Mouse (Mus musculus) ES-E14 (cell line): Measurements from ENCODE around the gene Thap3. TPM values are rescaled to one million over a fixed set of nuclear protein-coding genes. Genes with fewer than 3 reads are reported as not detected.

Source experiments
- DNase-seq: peaks from one replicate; pipeline ENCODE4 v3.0.0-alpha.2; 2013; ENCODE audit warnings: low read depth, low spot score
- H3K27ac ChIP-seq: 2 replicates; pipeline ENCODE4 v1.5.1; 2012; ENCODE audit warnings: low read depth, mild to moderate bottlenecking, low read length, moderate library complexity, mixed read lengths; ENCODE audit not compliant: poor library complexity, insufficient read depth, severe bottlenecking
- H3K36me3 ChIP-seq: 2 replicates; pipeline ENCODE4 v1.6.1; 2012; ENCODE audit warnings: mild to moderate bottlenecking, low read length, moderate library complexity, mixed read lengths; ENCODE audit not compliant: control insufficient read depth, poor library complexity, insufficient read depth, severe bottlenecking
- H3K4me1 ChIP-seq, 2 experiments: fragments of 150-350 bp in 1 of 2; sonication (generic) in 1 of 2; 2 replicates each; pipeline ENCODE4 v1.6.1; 2012; ENCODE audit warnings: low read length in 2 of 2, mild to moderate bottlenecking in 1 of 2, mixed read lengths in 1 of 2; ENCODE audit not compliant: control insufficient read depth in 2 of 2, insufficient read depth in 2 of 2, poor library complexity in 1 of 2
- H3K4me3 ChIP-seq, 2 experiments: fragments of 150-350 bp in 1 of 2; sonication (generic) in 1 of 2; 2 replicates each; pipeline ENCODE4 v1.5.1; 2012; ENCODE audit warnings: low read length in 2 of 2, low read depth in 1 of 2, mild to moderate bottlenecking in 1 of 2, mixed read lengths in 1 of 2; ENCODE audit not compliant: insufficient read depth in 1 of 2, poor library complexity in 1 of 2, severe bottlenecking in 1 of 2
- H3K9ac ChIP-seq: 2 replicates; pipeline ENCODE4 v1.6.1; 2012; ENCODE audit warnings: low read depth, mild to moderate bottlenecking, low read length, mixed read lengths; ENCODE audit not compliant: poor library complexity, insufficient read depth, severe bottlenecking
- H3K9me3 ChIP-seq: fragments of 150-350 bp; sonication (generic); 2 replicates; pipeline ENCODE4 v1.6.1; 2012; ENCODE audit warnings: low read depth, mild to moderate bottlenecking, low read length; ENCODE audit not compliant: control insufficient read depth, insufficient read depth
- CHD2 ChIP-seq: IDR thresholded peaks from 2 replicates; pipeline ENCODE4 v1.6.1; 2014; ENCODE audit warnings: mild to moderate bottlenecking, low read depth, low read length, inconsistent platforms
- HCFC1 ChIP-seq: IDR thresholded peaks from 2 replicates; pipeline ENCODE4 v1.6.1; 2012; ENCODE audit warnings: low read length, inconsistent platforms, borderline replicate concordance; ENCODE audit not compliant: insufficient read depth
- MAFK ChIP-seq: IDR thresholded peaks from 2 replicates; pipeline ENCODE4 v1.6.1; 2014; ENCODE audit warnings: mild to moderate bottlenecking, low read depth, low read length, inconsistent platforms; ENCODE audit not compliant: insufficient read depth
- ZC3H11A ChIP-seq: IDR thresholded peaks from 2 replicates; pipeline ENCODE4 v1.6.1; 2012; ENCODE audit warnings: low read depth, mild to moderate bottlenecking, inconsistent platforms, low read length, borderline replicate concordance
- ZNF384 ChIP-seq: IDR thresholded peaks from 2 replicates; pipeline ENCODE4 v1.6.1; 2012; ENCODE audit warnings: low read depth, low read length, inconsistent platforms
- in situ Hi-C, 2 experiments: fragments of 600-800 bp; cut with MboI; formaldehyde crosslinking; loops; one replicate each; pipeline ENCODE4 v1.15.1; 2025; ENCODE audit warnings: low sequenced_read_pairs in 2 of 2, inconsistent platforms in 1 of 2; ENCODE audit not compliant: unreplicated experiment in 2 of 2
- total RNA-seq: library from RNA; depleted of rRNA; stranded (reverse); fragments of 300-350 nt; gene quantifications from 2 replicates; pipeline ENCODE4 v1.2.3, GENCODE M21; 2012

Gene Thap3
- total RNA-seq, 1 experiment, result 7.6 TPM

DNA sequence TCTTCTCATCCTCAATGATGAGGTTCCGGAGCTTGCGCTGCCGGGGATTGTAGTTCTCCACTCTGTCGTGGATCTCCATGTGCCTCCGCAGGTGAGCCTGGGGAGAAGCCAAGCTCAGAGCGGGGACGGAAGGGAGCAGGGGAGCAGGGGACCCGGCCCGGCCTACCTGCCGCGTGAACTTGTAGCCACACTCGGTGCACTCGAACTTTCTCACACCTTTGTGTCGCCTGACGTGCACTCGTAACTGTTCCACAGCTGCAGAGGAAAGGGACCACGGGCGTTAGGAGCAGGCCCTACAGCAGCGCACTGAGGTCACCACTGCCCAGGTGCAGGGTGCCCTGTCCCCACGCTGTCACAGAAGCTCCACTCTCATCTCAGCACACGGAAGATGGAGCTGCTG lies 31.2 kb upstream of the Thap3 start:
- Histone ChIP-seq H3K4me3 (no peak overlapping the region), H3K27ac (no peak overlapping the region), H3K9ac (no peak overlapping the region), H3K9me3 (no peaks in the 10 kb centered on the region), H3K36me3 (peaks cover 58% of the 10 kb centered on the region), H3K4me1 (peaks cover 0 to 14% of the 10 kb centered on the region in 2 experiments; a peak in 1 of 4 replicates)
- in situ Hi-C loops, result no loop called here
- DNase-seq, result no peak
- no peak for TF ChIP-seq MAFK
- no peak for TF ChIP-seq ZNF384
- TF ChIP-seq CHD2, result no peak
- TF ChIP-seq ZC3H11A, result no peak
- TF ChIP-seq HCFC1, result no peak

DNA sequence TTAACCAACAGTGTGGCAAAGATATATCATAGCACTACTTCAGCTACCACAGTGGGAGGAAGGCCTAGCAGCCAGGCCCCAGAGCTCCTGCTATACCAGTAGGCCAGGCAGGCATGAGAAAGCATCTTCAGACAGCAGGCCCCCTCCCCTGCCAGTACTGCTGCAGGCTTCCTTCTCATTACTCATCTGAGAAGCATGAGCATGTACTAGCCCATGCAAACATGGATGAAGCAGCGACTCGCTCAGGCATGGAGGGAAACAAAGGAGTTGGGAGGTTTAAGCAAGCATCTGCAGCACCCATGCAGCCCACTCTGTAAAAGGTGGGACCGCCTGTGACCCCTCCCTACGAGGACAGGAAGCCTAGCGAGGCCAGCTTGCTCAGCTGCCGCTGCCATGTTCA lies 30.3 kb upstream of the Thap3 start:
- Histone ChIP-seq H3K4me1 (peaks cover 0 to 14% of the 10 kb centered on the region in 2 experiments; a peak in 1 of 4 replicates), H3K27ac (no peak overlapping the region), H3K9ac (no peak overlapping the region), H3K4me3 (no peak overlapping the region), H3K36me3 (peaks cover 65% of the 10 kb centered on the region), H3K9me3 (no peaks in the 10 kb centered on the region)
- in situ Hi-C loops, result no loop called here
- no peak for TF ChIP-seq MAFK
- no peak for TF ChIP-seq ZNF384
- TF ChIP-seq ZC3H11A, result no peak
- TF ChIP-seq HCFC1, result no peak
- no peak for TF ChIP-seq CHD2
- no peak for DNase-seq

DNA sequence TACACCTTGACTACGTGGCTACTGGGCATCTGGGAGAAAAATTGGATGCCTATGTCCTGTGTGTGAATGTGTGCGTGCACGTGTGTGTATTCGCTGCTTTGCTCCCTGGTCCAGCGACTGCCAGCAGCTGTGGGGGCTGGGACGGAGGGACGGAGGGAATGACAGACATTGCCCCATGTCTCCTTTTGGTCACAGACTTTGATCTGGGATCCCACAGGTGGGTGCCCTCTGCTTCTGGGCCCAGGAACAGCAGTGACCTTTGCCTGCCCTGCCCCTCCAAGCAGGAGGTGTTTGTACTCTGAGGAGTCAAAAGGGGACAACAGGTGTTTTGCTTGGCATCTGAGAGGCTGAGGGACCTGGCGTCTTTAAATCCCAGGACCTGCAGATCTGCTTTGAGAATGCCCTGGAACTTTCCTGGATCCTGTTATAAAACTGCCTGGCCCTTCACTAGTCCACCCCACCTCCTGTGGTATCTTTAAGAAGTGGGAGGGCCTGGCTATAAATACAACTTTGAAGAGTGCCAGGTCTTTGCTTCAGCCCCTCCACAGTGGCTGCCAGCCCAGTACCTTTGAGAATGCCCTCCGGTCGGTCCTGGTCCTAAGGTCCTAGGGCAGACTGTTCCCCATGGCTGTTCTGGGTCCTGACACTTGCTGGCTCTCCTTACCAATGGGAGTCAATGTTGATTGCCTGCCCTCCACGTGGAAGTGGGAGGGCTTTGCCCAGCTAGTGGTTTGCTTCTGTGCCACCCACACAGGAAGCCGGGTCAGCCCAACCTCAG lies 24.4 kb upstream of the Thap3 start:
- H3K27ac ChIP-seq, result no peak overlapping the region
- peaks cover 0 to 14% of the 10 kb centered on the region in 2 experiments; a peak in 2 of 4 replicates for H3K4me1 ChIP-seq
- H3K36me3 ChIP-seq, result peaks cover 57% of the 10 kb centered on the region
- no peak overlapping the region for H3K4me3 ChIP-seq
- no peak for DNase-seq
- H3K9ac ChIP-seq, result no peak overlapping the region
- in situ Hi-C loops, result no loop called here
- no peaks in the 10 kb centered on the region for H3K9me3 ChIP-seq
- TF ChIP-seq ZC3H11A (no peak), HCFC1 (no peak), MAFK (no peak), ZNF384 (no peak), CHD2 (no peak)

DNA sequence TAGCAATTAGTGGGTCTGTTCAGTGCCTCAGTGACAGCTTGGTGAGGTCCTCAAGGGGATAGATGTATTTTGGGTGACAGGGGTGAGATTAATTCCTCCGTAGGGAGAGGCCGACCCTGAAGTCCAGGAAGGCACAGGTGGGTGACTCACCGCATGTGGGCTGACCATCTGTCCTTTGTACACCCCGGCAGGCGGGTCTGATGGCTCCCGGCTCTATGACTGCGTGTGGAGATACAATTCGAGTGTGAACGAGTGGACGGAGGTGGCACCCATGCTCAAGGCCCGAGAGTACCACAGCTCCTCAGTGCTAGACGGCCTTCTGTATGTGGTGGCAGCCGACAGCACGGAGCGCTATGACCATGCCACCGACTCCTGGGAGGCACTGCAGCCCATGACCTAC lies 23.3 kb upstream of the Thap3 start:
- TF ChIP-seq ZC3H11A, result no peak
- no peak for TF ChIP-seq CHD2
- TF ChIP-seq HCFC1, result no peak
- Histone ChIP-seq H3K27ac (no peak overlapping the region), H3K9ac (no peak overlapping the region), H3K36me3 (peaks cover 56% of the 10 kb centered on the region), H3K4me1 (peaks cover 0 to 18% of the 10 kb centered on the region in 2 experiments; a peak in 3 of 4 replicates), H3K4me3 (no peak overlapping the region), H3K9me3 (no peaks in the 10 kb centered on the region)
- no peak for DNase-seq
- in situ Hi-C loops, result no loop called here
